Mouse (Mus musculus): ENCODE data around the gene Ccnd2.

Ccnd2 gene

GRCm38 (mm10) chr6:127107413-127107812, 44.6 kb downstream of the Ccnd2 start:
- no peak for DNase-seq

- DNase-seq: no peak
Measured at GRCm38 (mm10) chr6:127106726-127107125, 45.3 kb downstream of the Ccnd2 start.

GRCm38 (mm10) chr6:127106189-127106588, 45.8 kb downstream of the Ccnd2 start:
- DNase-seq: no peak

GRCm38 (mm10) chr6:127105107-127105506, 46.9 kb downstream of the Ccnd2 start:
- DNase-seq: no peak

- DNase-seq: no peak
Measured at GRCm38 (mm10) chr6:127104396-127105029, 47.5 kb downstream of the Ccnd2 start.

- DNase-seq: no peak
Measured at GRCm38 (mm10) chr6:127103506-127104275, 48.3 kb downstream of the Ccnd2 start.

GRCm38 (mm10) chr6:127094565-127094964, 57.4 kb downstream of the Ccnd2 start:
- no peak for DNase-seq

GRCm38 (mm10) chr6:127086739-127087138, 65.3 kb downstream of the Ccnd2 start:
- no peak for DNase-seq

- no peak for DNase-seq
Measured at GRCm38 (mm10) chr6:127081820-127082219, 70.2 kb downstream of the Ccnd2 start.

- DNase-seq: no peak
Measured at GRCm38 (mm10) chr6:127079867-127080731, 71.9 kb downstream of the Ccnd2 start.
